Mouse (Mus musculus) heart, adult 2 months (tissue): Measurements from ENCODE around the gene Aqr.

Source experiments
- CTCF ChIP-seq: fragments of 200-600 bp; IDR thresholded peaks from 2 replicates; pipeline ENCODE4 v1.8.1; 2022; ENCODE audit warnings: antibody characterized with exemption, mild to moderate bottlenecking, moderate library complexity
- POLR2A ChIP-seq: fragments of 200-500 bp; IDR thresholded peaks from 2 replicates; pipeline ENCODE4 v1.6.1; 2011; ENCODE audit warnings: mild to moderate bottlenecking, low read depth, low read length, control low read depth; ENCODE audit not compliant: insufficient read depth

- TF ChIP-seq POLR2A, result no peak
- no peak for TF ChIP-seq CTCF
These were observed 97.0 kb downstream of the Aqr start for GRCm38 (mm10) chr2:114089862-114090261.
